Mouse (Mus musculus) urinary bladder, adult 2 months (tissue): ENCODE measurements at regions not wholly inside any gene's neighbourhood (a gene's known extent, or its start where the extent isn't known, plus 50 kb on each side); places are given as distances from the start of the nearest gene placed in this dataset.
"Not testable (repeated sequence)": the region's sequence is repeated elsewhere in the genome, so short reads cannot be mapped to it uniquely, and the experiment has no call there.

ENCODE experiments used
- DNase-seq: peaks from one replicate; pipeline ENCODE4 v3.0.0; 2022; ENCODE audit warnings: low spot score

DNA sequence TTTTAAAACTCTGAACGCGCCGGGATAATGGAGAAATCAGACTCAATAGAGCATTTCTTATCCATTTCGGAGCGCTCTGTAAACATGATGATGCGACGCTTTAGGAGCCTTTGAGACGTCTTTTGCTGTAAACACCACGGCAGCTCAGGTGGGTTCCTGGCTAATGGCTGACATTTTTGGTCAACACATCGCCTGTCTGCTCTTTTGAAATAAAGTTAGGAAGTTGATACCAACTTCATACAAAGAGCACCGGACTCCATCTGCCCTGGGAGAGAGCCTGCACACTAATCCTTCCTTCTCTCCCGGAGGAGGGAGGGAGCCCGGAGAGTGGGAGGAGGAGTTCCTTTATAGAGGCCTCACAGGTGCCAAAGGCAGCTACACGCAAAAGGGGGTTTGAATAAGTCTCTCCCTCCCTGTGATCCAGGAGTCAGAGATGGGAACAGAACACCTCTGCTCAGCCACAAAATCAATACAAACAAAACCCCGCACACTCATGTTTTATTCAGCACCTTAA, 63.8 kb upstream of the Srsf6 start:
- DNase-seq = no peak

DNA sequence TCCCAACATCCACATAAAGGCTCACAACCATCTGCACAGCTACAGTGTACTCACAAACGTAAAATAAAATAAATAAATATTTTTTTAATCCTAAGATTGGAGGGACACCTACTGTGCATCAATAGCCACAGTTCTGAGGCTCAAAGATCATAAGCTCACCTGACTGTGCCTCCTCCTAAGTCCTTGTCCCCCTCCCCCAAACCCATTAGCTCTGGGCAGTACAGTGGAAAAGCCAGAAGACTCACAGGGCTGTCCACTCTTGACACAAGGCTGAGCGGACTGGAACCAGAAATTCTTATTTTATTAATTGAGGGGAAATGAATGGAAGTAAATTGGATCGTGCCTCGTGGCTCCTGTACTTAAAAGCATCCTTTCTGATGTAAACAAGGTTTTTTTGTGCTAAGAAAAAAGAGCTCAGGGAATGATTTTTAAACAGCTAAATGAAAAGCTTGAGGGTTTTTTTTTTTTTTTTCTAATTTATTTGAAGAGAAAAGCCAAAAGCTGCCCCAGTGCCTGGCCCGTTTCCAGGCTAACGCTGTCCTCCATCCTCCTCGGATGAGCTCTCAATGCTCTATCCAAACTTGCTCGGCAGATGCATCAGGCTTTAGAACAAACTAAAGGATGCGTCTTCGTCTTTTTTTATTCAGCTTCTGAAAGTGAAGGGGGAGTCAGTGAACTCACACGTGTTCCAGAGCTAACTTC, 64.6 kb upstream of the Srsf6 start:
- no peak for DNase-seq

DNA sequence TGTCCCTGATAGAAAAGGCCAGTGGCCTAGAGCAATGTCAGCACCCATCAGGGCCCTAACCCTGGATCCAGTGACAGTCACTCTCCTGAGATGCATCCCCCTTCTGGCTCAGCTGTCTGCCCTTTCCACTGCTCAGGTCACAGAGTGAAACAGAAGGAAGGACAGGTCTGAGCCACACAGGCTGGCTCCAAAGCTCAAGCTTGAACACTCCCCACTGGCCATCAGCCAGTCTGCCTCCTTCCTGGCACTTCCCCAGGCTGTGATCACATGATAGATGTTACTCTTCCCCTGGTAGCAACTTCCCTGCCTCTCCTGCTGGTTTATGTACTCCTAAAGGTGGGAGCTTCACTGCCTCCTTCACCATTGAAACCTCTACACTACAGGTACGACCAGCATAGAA, 66.8 kb upstream of the Srsf6 start:
- no peak for DNase-seq

DNA sequence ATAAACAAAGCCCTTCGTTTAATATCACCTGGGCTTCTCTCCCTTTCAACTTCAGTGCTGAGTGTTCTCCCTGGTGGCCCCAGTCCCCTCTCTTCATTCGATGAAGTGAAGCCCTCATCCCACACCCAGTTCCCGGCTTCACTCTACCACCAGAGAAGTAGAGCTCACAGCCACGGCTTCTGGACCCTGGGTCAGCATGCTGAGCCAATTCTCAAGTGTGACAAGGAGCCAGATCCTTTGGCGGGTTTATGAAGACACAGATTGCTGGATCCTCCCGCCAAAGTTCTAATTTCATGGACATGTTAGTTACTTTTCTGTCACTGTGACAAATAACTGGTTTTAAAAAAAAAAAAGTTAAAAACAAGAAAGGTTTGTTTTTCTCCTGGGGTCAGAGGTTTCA, 76.7 kb upstream of the Srsf6 start:
- no peak for DNase-seq

DNA sequence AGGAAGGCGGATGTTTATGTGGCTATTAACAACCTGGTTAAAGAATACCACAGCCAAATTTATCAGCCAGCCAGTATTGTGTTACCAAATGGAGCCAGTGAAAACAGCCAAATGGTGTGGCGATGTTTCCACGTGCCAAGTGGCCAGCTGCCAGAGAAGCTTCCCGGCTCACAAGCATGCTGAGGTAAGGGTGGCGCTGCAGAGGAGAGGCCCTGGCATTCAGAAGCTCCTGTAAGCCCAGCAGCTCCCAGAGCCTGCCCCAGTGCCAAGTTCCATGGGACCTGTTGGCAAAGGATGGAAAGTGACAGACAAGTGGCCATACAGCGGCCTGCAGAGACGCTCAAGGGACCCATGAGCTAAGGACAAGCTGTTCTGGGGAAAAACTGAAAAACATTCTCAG, 77.8 kb upstream of the Srsf6 start:
- DNase-seq = no peak

DNA sequence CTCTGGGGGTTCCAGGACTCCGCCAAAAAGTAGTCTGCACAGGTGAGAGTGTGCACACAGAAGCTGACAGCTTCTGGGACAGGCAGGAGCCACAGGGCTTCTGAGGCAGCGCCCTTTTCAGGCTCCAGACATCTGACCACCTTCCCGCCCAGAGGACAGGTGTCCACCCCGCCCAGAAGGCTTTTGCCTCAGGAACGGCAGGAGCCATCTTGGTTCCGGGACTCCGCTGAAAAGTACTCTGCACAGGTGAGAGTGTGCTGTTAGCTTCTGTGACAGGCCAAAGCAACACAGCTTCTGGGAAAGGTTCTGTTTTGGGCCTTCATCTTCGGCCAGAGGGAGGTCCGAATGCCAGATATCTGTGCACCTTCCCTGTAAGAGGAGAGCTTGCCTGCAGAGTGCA, 89.6 kb upstream of the Srsf6 start:
- DNase-seq = not testable (repeated sequence)

DNA sequence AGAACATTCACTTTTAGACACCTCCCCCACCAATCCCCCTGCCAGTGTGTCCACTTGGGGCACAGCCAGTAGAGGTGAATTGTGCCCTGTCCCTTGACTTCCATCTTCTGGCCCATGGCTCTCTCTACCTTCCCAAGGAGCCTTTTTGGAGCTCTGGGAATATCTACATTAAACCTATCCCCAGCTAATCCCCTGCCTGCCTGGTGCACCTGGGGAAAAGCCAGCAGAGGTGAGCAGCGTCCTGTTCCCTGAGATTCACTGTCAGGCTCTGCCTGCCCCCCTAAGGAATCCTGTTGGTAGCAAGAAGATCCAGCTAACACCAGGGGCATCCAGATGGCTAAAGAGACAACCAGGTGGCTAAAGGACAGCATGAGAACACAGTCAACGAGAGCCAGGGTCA, 93.6 kb upstream of the Srsf6 start:
- DNase-seq = no peak

DNA sequence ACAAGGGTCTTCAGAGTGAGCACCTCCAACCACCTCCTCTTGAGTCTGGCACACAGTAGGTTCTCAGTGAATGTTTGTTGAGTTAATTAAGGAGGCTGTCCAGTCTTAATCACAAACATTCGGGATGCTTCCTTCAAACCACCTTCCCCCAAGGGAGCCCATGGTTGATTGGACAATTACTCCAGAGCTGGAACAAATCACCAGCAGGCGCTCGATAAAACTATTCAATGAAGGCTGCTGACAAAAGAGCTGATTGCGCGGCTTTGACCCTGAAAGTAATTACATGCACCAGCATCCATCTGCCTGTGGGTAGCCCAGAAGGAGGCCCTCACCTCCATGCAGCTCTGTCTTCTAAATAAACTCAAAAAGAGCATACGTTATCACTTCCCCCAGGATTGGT, 97.6 kb upstream of the Srsf6 start:
- no peak for DNase-seq

DNA sequence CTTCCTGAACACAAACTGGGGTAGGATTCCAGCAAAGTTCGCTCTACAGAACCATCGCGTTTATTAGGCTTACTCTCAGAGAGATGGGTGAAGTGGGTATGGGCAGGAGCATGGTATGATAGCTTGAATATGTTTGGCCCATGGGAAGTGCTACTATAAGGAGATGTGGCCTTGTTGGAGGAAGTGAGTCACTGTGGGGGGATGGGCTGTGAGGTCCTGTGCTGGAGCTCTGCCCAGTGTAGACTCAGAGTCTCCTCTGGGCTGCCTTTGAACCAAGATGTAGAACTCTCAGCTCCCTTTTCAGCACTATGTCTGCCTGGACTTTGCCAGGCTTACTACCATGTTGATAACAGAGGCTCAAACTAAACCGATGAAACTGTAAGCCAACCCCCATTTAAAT, 112.5 kb upstream of the Srsf6 start:
- DNase-seq = no peak

DNA sequence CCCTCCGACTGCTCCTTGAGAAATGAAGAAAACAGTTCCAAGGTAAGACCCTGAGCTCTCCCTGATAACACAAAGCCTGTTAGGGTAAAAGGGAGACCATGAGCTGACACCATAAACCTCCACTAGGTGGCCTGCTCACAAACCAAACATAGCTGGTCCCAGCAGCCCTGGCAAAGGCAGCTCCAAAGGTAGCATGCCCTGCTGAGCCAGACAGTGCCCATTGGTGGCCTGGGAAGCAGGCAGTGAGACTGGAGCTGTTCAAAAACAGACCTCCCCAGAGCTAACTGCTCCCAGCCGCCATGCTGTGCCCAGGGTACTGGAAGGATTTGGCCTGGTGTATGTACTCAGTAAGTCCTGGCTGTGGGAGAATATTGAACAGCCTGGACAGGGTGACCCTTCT, 117.1 kb upstream of the Srsf6 start:
- DNase-seq = no peak

DNA sequence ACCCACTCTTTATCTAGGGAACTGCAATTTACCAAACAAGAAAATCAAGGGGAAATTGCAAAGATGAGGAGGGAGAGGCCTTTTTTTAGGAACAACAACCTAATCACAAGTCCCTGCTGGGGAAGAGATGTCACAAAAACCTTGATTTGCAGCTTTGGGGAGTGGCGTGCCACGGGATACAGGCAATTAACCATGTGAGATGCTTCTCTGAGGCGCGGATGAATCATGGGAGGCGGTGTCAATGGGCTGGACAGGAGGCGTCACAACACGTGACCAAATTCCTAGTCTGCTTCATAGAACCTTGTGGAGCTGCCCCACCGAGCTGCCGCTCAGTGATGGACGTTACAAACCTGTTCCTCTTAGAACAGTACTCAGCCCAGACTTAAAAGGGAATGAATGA, 123.6 kb upstream of the Srsf6 start:
- no peak for DNase-seq

DNA sequence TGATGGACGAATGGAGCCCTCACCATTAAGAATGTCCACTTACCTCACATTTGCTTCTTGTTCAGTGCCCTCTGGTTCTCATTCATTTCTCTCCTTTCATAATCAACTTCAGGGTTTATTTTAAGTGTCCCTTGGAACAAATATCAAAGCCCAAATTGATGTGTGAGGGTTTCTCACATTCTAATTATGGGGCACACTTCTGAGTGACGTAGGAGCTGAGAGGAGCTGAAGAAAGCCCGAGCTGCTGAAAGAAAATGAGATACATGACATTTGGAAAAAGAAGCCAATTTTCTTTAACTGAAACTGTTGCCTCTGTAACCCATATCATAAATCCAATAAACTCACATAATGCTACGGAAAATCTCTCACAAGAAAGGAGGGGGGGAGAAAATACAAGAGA, 134.8 kb upstream of the Srsf6 start:
- no peak for DNase-seq

DNA sequence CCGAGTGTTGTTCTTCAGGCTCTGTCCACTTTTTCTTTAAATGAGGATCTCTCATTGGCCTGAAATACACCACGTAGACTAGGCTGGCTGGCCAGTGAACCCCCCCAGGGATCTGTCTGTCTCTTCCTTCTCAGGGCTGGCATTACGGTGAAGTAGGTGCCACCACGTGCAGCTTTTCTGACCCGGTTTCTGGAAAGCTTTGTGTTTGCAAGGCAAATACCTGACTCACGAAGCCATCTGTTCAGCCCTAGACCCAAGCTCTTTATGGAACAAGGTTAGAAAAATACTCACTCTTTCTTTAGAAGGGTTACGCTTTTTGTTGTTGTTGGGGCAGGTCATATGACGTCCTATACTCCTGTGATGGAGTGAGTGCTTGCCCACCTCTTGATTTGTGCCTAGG, 133.3 kb upstream of the Ptprt start:
- DNase-seq = no peak

DNA sequence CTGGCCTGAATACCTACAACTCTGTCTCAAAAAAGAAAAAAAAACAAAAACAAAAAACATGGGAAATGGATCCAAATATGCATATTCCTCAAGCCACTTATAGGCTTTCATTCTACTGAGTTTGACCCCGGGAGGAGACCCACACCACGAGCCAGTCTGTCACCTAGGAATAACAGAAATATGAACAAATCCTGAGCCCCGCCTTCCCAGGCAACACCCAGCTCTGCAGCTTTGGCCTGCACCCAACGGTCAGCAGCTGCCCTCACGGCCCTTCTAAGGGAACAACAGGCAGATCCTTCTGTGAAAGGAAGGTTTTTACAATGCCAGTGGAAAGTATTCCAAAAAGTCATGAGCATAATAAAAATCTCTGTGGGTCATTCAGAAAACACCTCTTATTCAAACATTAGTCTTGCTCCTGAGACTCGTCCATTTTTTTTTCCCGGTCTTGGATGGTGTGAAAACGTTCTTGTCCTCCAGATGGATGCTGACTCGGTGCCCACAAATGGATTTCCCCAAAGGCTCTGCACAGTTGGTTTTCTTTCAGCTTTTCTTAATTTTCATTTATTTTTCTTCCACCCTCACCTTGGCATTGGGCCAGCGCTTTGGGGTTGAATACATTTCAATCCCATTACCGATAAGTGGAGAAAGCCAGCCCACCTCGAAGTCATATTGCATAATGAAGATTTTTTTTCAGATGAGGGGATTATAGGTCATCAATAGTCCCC, 130.6 kb upstream of the Ptprt start:
- peak; percentile 24 for DNase-seq

DNA sequence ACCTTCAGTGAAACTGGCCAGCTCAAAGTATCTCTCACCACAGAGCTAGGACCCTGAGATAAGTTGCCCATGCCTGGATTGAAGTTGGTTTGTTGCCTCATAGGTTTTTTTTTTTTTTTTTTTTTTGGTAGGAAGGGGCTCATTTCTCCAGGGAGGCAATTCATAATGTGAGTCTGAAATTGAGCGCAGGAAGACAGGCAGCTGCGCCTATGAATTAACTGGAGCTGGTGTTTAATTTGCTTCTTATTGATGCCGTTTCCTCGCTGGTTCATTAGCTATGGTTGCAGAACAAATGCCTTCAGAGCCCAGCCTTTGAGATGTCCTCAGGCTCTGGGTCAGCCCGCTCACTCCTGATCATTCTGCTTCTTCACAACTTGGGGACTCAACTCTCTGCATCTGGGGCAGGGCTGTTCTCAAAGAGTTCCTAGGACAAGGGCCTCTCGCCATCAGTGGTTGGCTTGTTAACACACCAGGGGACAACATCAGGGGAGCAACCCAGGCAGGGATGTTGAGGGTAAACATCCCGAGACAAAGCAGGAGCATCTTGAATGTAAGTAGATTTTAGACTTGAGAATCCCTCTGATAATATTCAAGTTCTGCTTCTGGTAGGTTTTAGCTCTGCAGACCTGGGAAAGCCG, 123.3 kb upstream of the Ptprt start:
- DNase-seq = no peak

DNA sequence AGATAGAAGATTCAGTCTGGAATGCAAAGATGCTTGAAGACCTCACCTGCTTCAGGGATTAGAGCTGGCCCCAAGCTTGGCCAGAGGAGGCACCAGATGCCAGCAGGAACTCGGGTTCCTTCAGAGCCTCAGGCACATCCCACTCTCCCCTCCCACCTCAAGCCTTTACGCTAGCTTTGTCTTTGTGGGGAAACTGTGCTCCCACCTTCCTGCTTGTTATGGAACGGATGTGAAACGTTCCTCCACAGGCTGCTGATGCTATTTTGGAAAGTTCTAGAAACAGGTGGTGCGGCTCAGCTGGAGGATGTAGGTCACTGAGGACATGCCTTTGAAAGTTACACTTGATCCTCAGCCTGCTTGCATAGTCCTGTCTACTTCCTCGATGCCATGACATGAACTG, 120.7 kb upstream of the Ptprt start:
- no peak for DNase-seq

DNA sequence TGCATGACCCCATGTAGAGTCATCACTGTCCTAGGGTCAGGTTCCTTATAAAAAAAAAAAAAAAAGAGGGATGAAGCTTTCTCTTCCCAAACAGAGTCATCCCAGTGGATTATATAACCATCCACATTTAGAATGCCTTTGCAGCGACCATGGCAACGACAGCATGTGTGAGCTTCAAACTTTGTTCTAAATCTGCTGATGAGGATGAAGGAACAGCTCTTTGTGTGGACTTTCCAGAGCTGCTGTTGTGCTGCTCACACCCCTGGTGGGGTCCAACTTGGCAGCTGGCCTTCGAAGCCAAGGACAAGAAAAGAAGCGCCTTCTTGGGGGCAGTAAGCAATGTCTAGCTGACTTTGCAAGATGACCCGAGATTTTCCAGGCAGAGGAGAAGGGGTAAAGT, 115.6 kb upstream of the Ptprt start:
- DNase-seq = no peak

DNA sequence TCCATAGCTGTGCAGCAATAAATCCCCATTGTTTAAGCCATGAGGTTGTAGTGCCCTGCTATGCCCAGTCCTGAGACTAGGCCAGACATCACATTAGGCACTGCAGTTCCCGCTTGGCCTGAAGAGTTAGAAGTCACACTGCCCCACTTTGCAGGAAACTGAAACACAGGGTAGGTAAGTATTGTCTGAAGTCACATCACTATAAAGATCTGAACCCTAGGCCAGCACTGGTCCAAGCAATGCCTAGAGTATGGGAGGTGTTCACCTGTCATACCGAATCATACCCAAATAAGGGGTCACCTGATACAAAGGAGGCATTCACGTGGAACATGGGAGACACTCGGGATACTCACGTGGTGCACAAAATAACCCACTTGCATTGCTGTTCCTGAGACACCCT, 111.6 kb upstream of the Ptprt start:
- DNase-seq = no peak

DNA sequence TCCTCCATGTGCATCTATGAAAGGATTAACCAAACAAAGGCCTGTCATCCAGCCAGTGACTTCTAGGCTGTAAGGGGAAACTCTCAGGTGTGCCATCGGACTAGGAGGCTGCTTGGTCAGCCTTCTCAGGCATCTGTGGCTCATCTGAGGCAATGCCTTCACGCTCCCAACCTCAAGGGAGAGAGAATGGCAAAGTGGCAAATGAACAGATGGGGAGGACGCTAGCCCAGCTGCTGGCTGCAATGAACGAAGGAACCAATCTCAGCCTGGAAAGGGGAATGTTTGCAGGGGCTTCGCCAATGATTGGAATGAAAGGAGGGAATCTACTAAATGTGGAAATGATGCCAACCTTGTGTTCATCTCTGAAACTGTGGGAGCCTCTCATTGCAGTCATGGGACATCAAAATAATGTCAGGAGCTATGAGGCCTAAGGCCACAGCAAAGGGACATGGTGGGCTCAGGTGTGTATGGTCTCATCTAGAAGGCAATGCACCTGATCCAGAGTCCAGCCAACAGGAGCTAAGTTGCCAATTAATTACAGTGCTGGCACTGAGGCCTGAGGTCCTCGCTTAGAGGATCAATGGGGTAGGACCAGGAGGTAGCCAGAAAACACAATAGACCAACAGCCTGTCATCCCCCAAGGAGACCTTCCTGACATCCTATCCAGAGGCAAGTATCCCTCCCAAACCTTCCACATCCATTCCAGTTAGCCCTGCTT, 108.9 kb upstream of the Ptprt start:
- no peak for DNase-seq

DNA sequence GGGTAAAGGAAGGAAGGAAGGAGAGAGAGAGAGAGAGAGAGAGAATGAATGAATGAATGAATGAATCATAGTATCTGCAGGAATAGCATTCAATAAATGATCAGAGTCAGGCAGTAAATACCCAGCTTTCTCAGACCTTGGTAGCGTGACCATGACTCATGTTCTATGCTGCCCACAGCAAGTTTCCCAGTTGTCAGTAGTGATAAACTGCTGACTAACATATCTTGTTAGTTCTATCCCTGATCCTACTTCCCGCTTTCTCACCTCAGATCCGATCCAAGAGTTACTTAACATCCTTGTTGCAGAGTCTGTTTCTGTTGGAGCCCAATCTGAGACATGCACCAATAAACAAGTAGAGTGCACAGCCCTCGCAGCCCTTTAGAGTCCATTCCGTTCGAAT, 103.1 kb upstream of the Ptprt start:
- no peak for DNase-seq

DNA sequence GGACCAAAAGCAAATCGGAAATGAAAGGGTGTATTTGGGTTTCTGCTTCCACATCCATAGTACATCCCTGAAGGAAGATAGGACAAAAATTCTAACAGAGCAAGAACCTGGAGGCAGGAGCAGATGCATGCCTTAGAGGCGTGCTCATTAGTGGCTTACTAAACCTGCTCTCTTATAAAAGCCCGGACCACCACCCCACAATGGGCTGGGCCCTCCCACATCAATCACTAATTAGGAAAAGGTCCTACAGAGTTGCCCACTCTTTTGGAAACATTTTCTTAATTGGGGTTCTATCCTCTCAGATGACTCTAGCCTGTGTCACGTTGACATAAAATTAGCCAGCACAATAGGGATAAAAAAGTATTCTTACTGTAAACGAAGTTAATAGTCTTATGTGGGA, 79.6 kb upstream of the Ptprt start:
- no peak for DNase-seq

DNA sequence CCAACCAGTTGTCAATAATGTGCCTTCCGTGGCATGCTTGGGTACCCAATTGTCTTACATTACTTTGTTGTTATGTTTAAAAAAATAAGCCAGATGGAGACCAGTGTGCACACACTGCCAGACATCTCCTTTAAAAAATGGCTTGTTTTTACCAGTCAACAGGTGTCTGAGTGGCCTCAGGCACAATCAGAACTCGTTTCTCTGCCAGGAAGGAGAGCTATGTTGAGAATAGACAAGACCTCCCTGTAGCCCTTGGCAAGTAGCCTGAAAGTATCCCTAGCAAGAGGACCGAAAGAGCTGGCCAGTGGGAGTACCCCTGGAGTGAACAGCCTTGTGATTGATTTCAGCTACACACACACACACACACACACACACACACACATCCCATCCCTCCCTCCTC, 74.8 kb upstream of the Ptprt start:
- no peak for DNase-seq

DNA sequence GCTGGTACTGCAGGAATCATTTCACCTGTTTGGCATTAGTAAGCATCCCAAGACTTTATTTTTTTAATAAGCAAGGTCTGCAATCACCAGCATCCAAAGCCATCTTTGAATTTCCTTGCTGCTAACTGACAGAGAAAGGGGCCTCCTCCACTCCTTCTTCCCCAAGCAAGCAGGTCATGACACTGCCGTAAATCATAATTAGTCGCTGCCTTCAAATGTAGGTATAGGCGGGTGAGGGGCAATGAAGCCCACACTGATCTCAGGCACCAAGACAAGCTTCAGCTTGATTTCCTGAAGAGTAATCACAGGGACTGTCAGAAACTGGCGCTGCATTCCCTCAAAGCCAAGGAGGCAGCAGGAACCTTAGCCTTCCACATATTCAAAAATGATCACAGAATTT, 73.3 kb upstream of the Ptprt start:
- DNase-seq = no peak
